In the genomic region with DNA sequence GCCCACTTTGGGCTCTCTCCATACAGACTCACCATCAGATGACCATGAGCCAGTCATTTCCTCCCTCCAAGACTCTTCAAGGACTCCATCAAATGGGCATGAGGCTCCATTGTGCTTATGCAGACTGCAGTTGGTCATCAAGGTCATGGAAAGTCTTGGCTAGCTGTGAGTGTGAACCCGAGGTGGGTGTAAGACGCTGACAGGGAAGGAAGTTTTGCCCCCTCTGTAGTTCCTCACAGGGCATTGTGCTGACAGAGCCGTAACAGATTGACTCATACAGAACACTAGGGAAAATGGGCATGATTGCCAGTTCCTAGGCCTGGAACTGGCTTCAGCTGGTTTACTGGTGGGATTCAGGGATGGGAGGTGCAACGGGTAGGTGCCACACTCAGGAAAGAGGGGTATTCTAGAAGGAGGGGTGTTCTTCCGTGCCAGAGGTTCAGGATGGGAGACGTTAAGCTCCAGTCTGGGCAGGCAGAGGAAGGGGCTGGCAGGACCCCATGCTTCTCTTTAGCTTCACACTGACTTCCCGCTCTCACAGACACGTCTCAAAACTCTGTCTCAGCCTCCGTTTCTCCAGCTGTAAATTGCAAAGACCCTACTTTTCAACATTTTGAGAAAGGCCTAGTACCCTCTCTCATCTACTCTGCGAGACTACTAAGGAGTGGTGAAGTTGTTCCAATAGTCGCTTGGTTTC, we compare ENCODE assay signal across 7 mouse cellular contexts.
DNase-seq lines count a peak whose midpoint lies in the region; TF ChIP-seq lines count a peak whose summit lies in the region.

No protein-coding gene starts in this region.

- peak overlapping the region; percentile 95 for H3K27ac ChIP-seq in embryonic fibroblast, embryonic 13.5 days (ENCODE audit: insufficient read depth, low read length)
- H3K27ac ChIP-seq in limb, embryonic 10.5 days, result peak overlapping the region; percentile 91
- peak overlapping the region; percentile 92 for H3K27ac ChIP-seq in olfactory bulb, adult 2 months (ENCODE audit: insufficient read depth, low read depth, low read length)

- peaks cover 17% of the 10 kb centered on the region for H3K27me3 ChIP-seq in limb, embryonic 10.5 days (ENCODE audit: low read depth, poor library complexity, severe bottlenecking)

- 61% methylated on average over 11 of the region's 11 CpGs for WGBS in lung, adult 2 months
- 37% methylated on average over 11 of the region's 11 CpGs for WGBS in limb, embryonic 10.5 days
- 61% methylated on average over 11 of the region's 11 CpGs for WGBS in olfactory bulb, adult 2 months

- no peak for TF ChIP-seq CTCF in lung, adult 2 months (IDR thresholded peaks at IDR 0.05; ENCODE audit: insufficient read depth, low read length)
- TF ChIP-seq CTCF in embryonic fibroblast, embryonic 13.5 days (IDR thresholded peaks at IDR 0.05; ENCODE audit: borderline replicate concordance, insufficient read depth, low read length), result no peak
- TF ChIP-seq CTCF in olfactory bulb, adult 2 months (IDR thresholded peaks at IDR 0.05; ENCODE audit: insufficient read depth, low read depth, low read length), result no peak

- no peaks in the 10 kb centered on the region for H3K9me3 ChIP-seq in limb, embryonic 10.5 days (replicated peaks)

- DNase-seq in lung, adult 2 months, result no peak
- DNase-seq in lung, postnatal 10 days, result no peak
- DNase-seq in limb, embryonic 10.5 days (ENCODE audit: low spot score), result no peak
- no peak for DNase-seq in spleen, adult 18-20 months
- DNase-seq in thymus, postnatal 0 days (ENCODE audit: low spot score), result no peak

- peaks cover 10% of the 10 kb centered on the region for H3K4me1 ChIP-seq in lung, adult 2 months (ENCODE audit: control insufficient read depth, insufficient read depth, low read length)
- peaks cover 24% of the 10 kb centered on the region for H3K4me1 ChIP-seq in embryonic fibroblast, embryonic 13.5 days (ENCODE audit: control insufficient read depth, insufficient read depth, low read length)
- peaks cover 22% of the 10 kb centered on the region for H3K4me1 ChIP-seq in limb, embryonic 10.5 days
- peaks cover 29% of the 10 kb centered on the region for H3K4me1 ChIP-seq in olfactory bulb, adult 2 months (ENCODE audit: control insufficient read depth, insufficient read depth, low read length)

- peak overlapping the region; percentile 97 for H3K4me3 ChIP-seq in lung, adult 2 months (replicated peaks; ENCODE audit: extremely low read depth, low read depth, low read length)
- H3K4me3 ChIP-seq in embryonic fibroblast, embryonic 13.5 days (ENCODE audit: insufficient read depth, low read length), result peak overlapping the region; percentile 7; the same call in 1 of the 2 replicates
- H3K4me3 ChIP-seq in limb, embryonic 10.5 days, result peak overlapping the region; percentile 74
- H3K4me3 ChIP-seq in olfactory bulb, adult 2 months (ENCODE audit: insufficient read depth, low read depth, low read length), result no peak overlapping the region; the same call in 1 of the 2 replicates

- TF ChIP-seq POLR2A in lung, adult 2 months (IDR thresholded peaks at IDR 0.05; ENCODE audit: borderline replicate concordance, extremely low read depth, low read depth, low read length), result no peak
- no peak for TF ChIP-seq POLR2A in embryonic fibroblast, embryonic 13.5 days (IDR thresholded peaks at IDR 0.05; ENCODE audit: low read depth, low read length)
- no peak for TF ChIP-seq POLR2A in olfactory bulb, adult 2 months (IDR thresholded peaks at IDR 0.05; ENCODE audit: insufficient read depth, low read depth, low read length)

- H3K36me3 ChIP-seq in limb, embryonic 10.5 days, result no peaks in the 10 kb centered on the region
